Mouse (Mus musculus): ENCODE measurements at regions not wholly inside any gene's neighbourhood (a gene's known extent, or its start where the extent isn't known, plus 50 kb on each side); places are given as distances from the start of the nearest gene placed in this dataset.
A peak's percentile ranks its signal among the peaks of the same experiment; 100 is the strongest.
"Not testable (repeated sequence)": the region's sequence is repeated elsewhere in the genome, so short reads cannot be mapped to it uniquely, and the experiment has no call there.

DNA sequence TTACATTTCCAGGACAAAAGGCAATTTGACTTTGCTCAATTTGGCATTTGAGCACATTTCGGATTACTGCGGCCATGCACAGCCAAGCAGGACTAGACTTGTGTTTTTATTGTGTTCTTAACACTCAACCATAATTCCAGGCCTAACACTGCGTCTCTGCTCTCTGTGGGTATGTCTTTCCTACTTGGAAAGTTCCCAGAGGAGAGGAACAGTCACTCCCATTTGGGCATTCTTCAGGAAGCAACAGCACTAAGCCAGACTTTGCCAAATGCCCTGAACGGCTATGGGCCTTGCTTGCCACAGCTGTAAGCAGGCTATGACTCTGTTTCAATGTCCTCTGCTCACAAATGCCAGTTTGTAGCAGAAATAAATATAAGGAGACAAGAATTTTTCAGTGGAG is 56.5 kb upstream of the Pdk3 start:
- no peaks in the 10 kb centered on the region for H3K4me1 ChIP-seq (replicated peaks)
- H3K4me3 ChIP-seq = no peak overlapping the region
- no peak for ATAC-seq (ENCODE audit: insufficient number of reproducible peaks, low FRiP score)
- H3K4me2 ChIP-seq = no peak overlapping the region
- H3K27me3 ChIP-seq (replicated peaks) = peaks cover 12% of the 10 kb centered on the region
- H3K27ac ChIP-seq (ENCODE audit: poor library complexity, severe bottlenecking) = no peak overlapping the region
- H3K36me3 ChIP-seq = no peaks in the 10 kb centered on the region
- 70% methylated on average over 4 of the region's 4 CpGs for WGBS
- no peaks in the 10 kb centered on the region for H3K9me3 ChIP-seq (replicated peaks)
- no peak overlapping the region for H3K9ac ChIP-seq

GRCm38 (mm10) chrX:93888966-93889365 is 57.0 kb upstream of the Pdk3 start:
- peak overlapping the region; percentile 56 for H3K4me2 ChIP-seq
- H3K27me3 ChIP-seq (replicated peaks) = peaks cover 12% of the 10 kb centered on the region
- no peaks in the 10 kb centered on the region for H3K36me3 ChIP-seq
- H3K4me1 ChIP-seq (replicated peaks) = no peaks in the 10 kb centered on the region
- no peak for ATAC-seq (ENCODE audit: insufficient number of reproducible peaks, low FRiP score)
- no peak overlapping the region for H3K27ac ChIP-seq (ENCODE audit: poor library complexity, severe bottlenecking)
- no peaks in the 10 kb centered on the region for H3K9me3 ChIP-seq (replicated peaks)
- peak overlapping the region; percentile 31 for H3K4me3 ChIP-seq
- 69% methylated on average over 8 of the region's 8 CpGs for WGBS
- H3K9ac ChIP-seq = no peak overlapping the region

- ATAC-seq (ENCODE audit: insufficient number of reproducible peaks, low FRiP score) = no peak
- 0 out of 2 replicates have a peak overlapping the region, but pooled peaks have one; percentile 11 for H3K27ac ChIP-seq (ENCODE audit: poor library complexity, severe bottlenecking)
- H3K4me3 ChIP-seq = peak overlapping the region; percentile 31
- H3K27me3 ChIP-seq (replicated peaks) = peaks cover 12% of the 10 kb centered on the region
- H3K9me3 ChIP-seq (replicated peaks) = no peaks in the 10 kb centered on the region
- no peaks in the 10 kb centered on the region for H3K4me1 ChIP-seq (replicated peaks)
- no peaks in the 10 kb centered on the region for H3K36me3 ChIP-seq
- WGBS = 39% methylated on average over 13 of the region's 13 CpGs
- peak overlapping the region; percentile 56 for H3K4me2 ChIP-seq
- H3K9ac ChIP-seq = peak overlapping the region; percentile 18; the same call in 1 of the 2 replicates
Measured at GRCm38 (mm10) chrX:93889394-93890042, 57.5 kb upstream of the Pdk3 start.

DNA sequence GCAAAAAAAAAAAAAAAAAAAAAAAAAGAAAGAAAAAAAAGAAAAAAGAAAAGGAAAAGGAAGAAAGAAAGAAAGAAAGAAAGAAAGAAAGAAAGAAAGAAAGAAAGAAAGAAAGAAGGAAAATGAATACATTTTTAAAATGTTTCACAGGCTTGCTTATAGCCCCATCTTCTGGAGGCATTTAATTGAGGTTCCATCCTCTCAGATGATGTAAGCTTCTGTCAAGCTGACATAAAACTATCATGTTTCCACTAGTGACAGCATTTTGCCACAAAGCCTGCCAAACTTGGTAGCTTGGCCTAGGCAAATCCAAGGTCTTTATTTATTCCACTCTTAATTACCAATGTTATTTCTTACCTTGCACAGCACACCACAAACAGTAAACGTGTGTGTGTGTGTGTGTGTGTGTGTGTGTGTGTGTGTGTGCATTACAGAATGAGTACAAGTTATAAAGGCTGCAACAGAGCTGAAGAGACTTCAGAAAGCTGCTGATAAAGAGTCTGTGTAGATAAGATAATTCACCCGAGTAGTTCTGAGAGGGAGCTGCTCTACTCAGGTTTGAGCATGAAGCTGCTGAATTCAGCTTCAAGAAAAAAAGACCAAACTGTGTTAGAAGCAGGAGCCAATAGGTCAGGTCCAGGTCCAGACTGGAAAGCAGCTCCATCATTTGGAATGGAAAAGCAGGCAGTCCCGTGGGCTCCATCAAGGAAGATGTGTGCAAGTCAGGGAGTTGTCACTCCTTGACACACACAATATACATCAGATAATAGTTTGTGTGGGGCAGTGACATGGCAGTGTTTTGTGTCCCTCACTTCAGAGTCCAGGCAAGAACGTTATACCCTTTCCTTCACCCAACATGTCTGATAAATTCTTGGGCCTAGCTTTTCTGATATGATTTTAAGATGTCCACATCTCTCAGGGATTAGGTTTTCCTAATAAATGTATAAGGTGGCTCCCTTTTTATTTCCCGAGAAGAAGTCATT is 65.1 kb upstream of the Pdk3 start:
- WGBS = 34% methylated on average over 5 of the region's 5 CpGs
- no peak overlapping the region for H3K9ac ChIP-seq
- no peak for ATAC-seq (ENCODE audit: insufficient number of reproducible peaks, low FRiP score)
- H3K36me3 ChIP-seq = no peaks in the 10 kb centered on the region
- no peaks in the 10 kb centered on the region for H3K4me1 ChIP-seq (replicated peaks)
- no peaks in the 10 kb centered on the region for H3K9me3 ChIP-seq (replicated peaks)
- peaks cover 8% of the 10 kb centered on the region; the same call in 1 of the 2 replicates for H3K27me3 ChIP-seq (replicated peaks)
- H3K4me2 ChIP-seq = no peak overlapping the region
- no peak overlapping the region for H3K27ac ChIP-seq (ENCODE audit: poor library complexity, severe bottlenecking)
- no peak overlapping the region for H3K4me3 ChIP-seq

- ATAC-seq (ENCODE audit: insufficient number of reproducible peaks, low FRiP score) = no peak
- H3K9ac ChIP-seq = no peak overlapping the region
Measured at GRCm38 (mm10) chrX:93903209-93903608, 65.2 kb upstream of the AU015836 start.

GRCm38 (mm10) chrX:93905531-93905930 is 62.9 kb upstream of the AU015836 start:
- H3K4me2 ChIP-seq = no peak overlapping the region
- no peaks in the 10 kb centered on the region for H3K36me3 ChIP-seq
- no peak overlapping the region for H3K27ac ChIP-seq (ENCODE audit: poor library complexity, severe bottlenecking)
- no peaks in the 10 kb centered on the region for H3K4me1 ChIP-seq (replicated peaks)
- H3K9me3 ChIP-seq (replicated peaks) = no peaks in the 10 kb centered on the region
- H3K4me3 ChIP-seq = no peak overlapping the region
- H3K27me3 ChIP-seq (replicated peaks) = no peaks in the 10 kb centered on the region; the same call in none of the 2 replicates
- WGBS = 69% methylated on average over 5 of the region's 5 CpGs
- no peak overlapping the region for H3K9ac ChIP-seq
- ATAC-seq (ENCODE audit: insufficient number of reproducible peaks, low FRiP score) = no peak

More at GRCm38 (mm10) chrX:93903209-93903608, 65.2 kb upstream of the AU015836 start:
- H3K27me3 ChIP-seq (replicated peaks) = peaks cover 5% of the 10 kb centered on the region; the same call in 1 of the 2 replicates
- H3K4me2 ChIP-seq = no peak overlapping the region
- H3K27ac ChIP-seq (ENCODE audit: poor library complexity, severe bottlenecking) = no peak overlapping the region
- H3K36me3 ChIP-seq = no peaks in the 10 kb centered on the region
- no peak overlapping the region for H3K4me3 ChIP-seq
- no peaks in the 10 kb centered on the region for H3K9me3 ChIP-seq (replicated peaks)
- H3K4me1 ChIP-seq (replicated peaks) = no peaks in the 10 kb centered on the region

- no peaks in the 10 kb centered on the region for H3K4me1 ChIP-seq (replicated peaks)
- no peaks in the 10 kb centered on the region for H3K9me3 ChIP-seq (replicated peaks)
- no peak overlapping the region for H3K27ac ChIP-seq (ENCODE audit: poor library complexity, severe bottlenecking)
- H3K9ac ChIP-seq = peak overlapping the region; percentile 45; the same call in 1 of the 2 replicates
- ATAC-seq (ENCODE audit: insufficient number of reproducible peaks, low FRiP score) = 0 out of 2 replicates have a peak, but pooled peaks have one; percentile 51
- H3K4me3 ChIP-seq = peak overlapping the region; percentile 46
- WGBS = 24% methylated on average over 21 of the region's 21 CpGs
- no peaks in the 10 kb centered on the region for H3K36me3 ChIP-seq
- peak overlapping the region; percentile 72 for H3K4me2 ChIP-seq
- H3K27me3 ChIP-seq (replicated peaks) = peaks cover 7% of the 10 kb centered on the region; the same call in 1 of the 2 replicates
Measured at GRCm38 (mm10) chrX:93911087-93911840, 57.2 kb upstream of the AU015836 start.

DNA sequence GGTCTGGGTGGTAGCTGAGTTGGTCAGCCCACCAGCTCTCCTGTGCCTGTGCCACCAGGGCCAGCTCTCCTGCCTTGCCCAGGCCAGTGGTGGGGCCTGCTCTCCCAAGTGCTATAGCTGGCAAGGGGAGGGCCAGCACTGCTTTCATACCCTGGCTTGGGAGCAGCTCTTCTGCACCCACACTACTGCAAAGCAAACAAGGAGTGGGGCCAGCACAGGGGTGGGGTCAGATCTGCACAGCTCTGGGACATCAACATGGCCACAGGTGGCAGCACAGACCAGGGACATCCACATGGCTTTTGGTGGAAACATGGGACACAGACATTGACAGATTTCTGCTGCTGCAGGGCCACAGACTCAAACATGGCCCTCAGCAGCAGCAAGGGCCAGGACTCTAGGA is 52.9 kb upstream of the AU015836 start:
- Histone ChIP-seq H3K9me3 (replicated peaks) (no peaks in the 10 kb centered on the region), H3K27ac (ENCODE audit: poor library complexity, severe bottlenecking) (no peak overlapping the region)
- no peak for ATAC-seq (ENCODE audit: insufficient number of reproducible peaks, low FRiP score)

GRCm38 (mm10) chrX:93917367-93917766 is 51.1 kb upstream of the AU015836 start:
- WGBS = 68% methylated on average over 3 of the region's 3 CpGs
- not testable (repeated sequence) for H3K27ac ChIP-seq (ENCODE audit: poor library complexity, severe bottlenecking); H3K27me3 ChIP-seq (replicated peaks)

More for the DNA sequence above, 52.9 kb upstream of the AU015836 start:
- Histone ChIP-seq H3K9ac (no peak overlapping the region), H3K27me3 (replicated peaks) (peaks cover 7% of the 10 kb centered on the region; the same call in 1 of the 2 replicates), H3K4me3 (no peak overlapping the region), H3K36me3 (no peaks in the 10 kb centered on the region), H3K4me1 (replicated peaks) (no peaks in the 10 kb centered on the region), H3K4me2 (no peak overlapping the region)

More at GRCm38 (mm10) chrX:93917367-93917766, 51.1 kb upstream of the AU015836 start:
- not testable (repeated sequence) for H3K4me2 ChIP-seq; H3K9me3 ChIP-seq (replicated peaks); ATAC-seq (ENCODE audit: insufficient number of reproducible peaks, low FRiP score); H3K4me3 ChIP-seq; H3K36me3 ChIP-seq; H3K4me1 ChIP-seq (replicated peaks); H3K9ac ChIP-seq
